Mouse (Mus musculus): ENCODE data around the gene Usb1. TPM values are rescaled to one million over a fixed set of nuclear protein-coding genes. Genes with fewer than 3 reads are reported as not detected.

Usb1 gene
- polyA plus RNA-seq, 1 experiment from 2014 or later = 15.4 TPM

Other genes starting within 250 kb of the Usb1 start
- 6.2 and 8.8 TPM in 2 replicates for gene Kifc3, start 129.5 kb upstream of the Usb1 start, polyA plus RNA-seq (2016; fragmentation: Nextera tagmentation; extraction: Ambion mirVana)
- not detected in 2 replicates for gene Cngb1, start 25.7 kb upstream of the Usb1 start, polyA plus RNA-seq (2016; fragmentation: Nextera tagmentation; extraction: Ambion mirVana)
- gene Tepp, start 21.7 kb upstream of the Usb1 start, polyA plus RNA-seq (2016; fragmentation: Nextera tagmentation; extraction: Ambion mirVana) = not detected in 2 replicates
- gene Zfp319, start 334 bp upstream of the Usb1 start, polyA plus RNA-seq (2016; fragmentation: Nextera tagmentation; extraction: Ambion mirVana) = 2.2 and 2.3 TPM in 2 replicates
- gene Mmp15, start 20.0 kb downstream of the Usb1 start, polyA plus RNA-seq (2016; fragmentation: Nextera tagmentation; extraction: Ambion mirVana) = 2.9 TPM in 2 replicates
- 44.2 and 45.9 TPM in 2 replicates for gene Cfap20, start 102.6 kb downstream of the Usb1 start, polyA plus RNA-seq (2016; fragmentation: Nextera tagmentation; extraction: Ambion mirVana)
- gene Csnk2a2, start 157.8 kb downstream of the Usb1 start, polyA plus RNA-seq (2016; fragmentation: Nextera tagmentation; extraction: Ambion mirVana) = 7.2 and 7.3 TPM in 2 replicates
- not detected in 2 replicates for gene Ccdc113, start 201.8 kb downstream of the Usb1 start, polyA plus RNA-seq (2016; fragmentation: Nextera tagmentation; extraction: Ambion mirVana)
- not detected in 2 replicates for gene Prss54, start 244.1 kb downstream of the Usb1 start, polyA plus RNA-seq (2016; fragmentation: Nextera tagmentation; extraction: Ambion mirVana)

Data from liver, embryonic 12.5 days (tissue).